Mouse (Mus musculus) hindbrain, postnatal 0 days (tissue): ENCODE results near the gene Cyp3a11. TPM values are rescaled to one million over a fixed set of nuclear protein-coding genes. Genes with fewer than 3 reads are reported as not detected.
"Not testable (repeated sequence)": the region's sequence is repeated elsewhere in the genome, so short reads cannot be mapped to it uniquely, and the experiment has no call there.

Experiments
- ATAC-seq: fragments of 200-750 bp; cut with Nextera tagmentation; 2 replicates; pipeline ENCODE4 v1.8.0; 2017; ENCODE audit warnings: mild to moderate bottlenecking, moderate TSS enrichment, moderate library complexity
- DNase-seq: peaks from one replicate; pipeline ENCODE4 v3.0.0-alpha.2; 2015; ENCODE audit warnings: low spot score
- H3K27ac ChIP-seq: fragments of 300-500 bp; sonication (generic); 2 replicates; pipeline ENCODE4 v1.5.1; 2014; ENCODE audit warnings: mild to moderate bottlenecking
- H3K27me3 ChIP-seq: fragments of 300-500 bp; sonication (generic); 2 replicates; pipeline ENCODE4 v1.6.1; 2014; ENCODE audit warnings: low read length, mixed read lengths; ENCODE audit not compliant: insufficient read depth
- H3K36me3 ChIP-seq: fragments of 300-500 bp; sonication (generic); 2 replicates; pipeline ENCODE4 v1.6.1; 2014; ENCODE audit warnings: low read length, mixed read lengths; ENCODE audit not compliant: insufficient read depth
- H3K4me1 ChIP-seq: fragments of 300-500 bp; sonication (generic); 2 replicates; pipeline ENCODE4 v1.6.1; 2014; ENCODE audit warnings: antibody characterized with exemption, low read length, mixed read lengths; ENCODE audit not compliant: insufficient read depth
- H3K4me2 ChIP-seq: fragments of 300-500 bp; sonication (generic); 2 replicates; pipeline ENCODE4 v1.6.1; 2014; ENCODE audit warnings: low read depth, mild to moderate bottlenecking, low read length, moderate library complexity, mixed read lengths
- H3K4me3 ChIP-seq: fragments of 300-500 bp; sonication (generic); 2 replicates; pipeline ENCODE4 v1.5.1; 2014; ENCODE audit warnings: low read length
- H3K9ac ChIP-seq: fragments of 300-500 bp; sonication (generic); replicated peaks from 2 replicates; pipeline ENCODE4 v1.6.1; 2014; ENCODE audit warnings: mild to moderate bottlenecking, low read length, moderate library complexity, mixed read lengths
- H3K9me3 ChIP-seq: fragments of 300-500 bp; sonication (generic); 2 replicates; pipeline ENCODE4 v1.6.1; 2016; ENCODE audit warnings: low read length, mixed read lengths
- CTCF ChIP-seq: IDR thresholded peaks from 2 replicates; pipeline ENCODE4 v1.5.1; 2016; ENCODE audit warnings: antibody characterized with exemption, control low read depth, low read depth
- WGBS: fragments of 180-500 bp; shearing (Covaris S2); extraction: QIAGEN DNeasy Blood & Tissue Kit; methylation state at CpG from one replicate; pipeline ENCODE4 v1.1.7; 2014; 5-methylcytosine and 5-hydroxymethylcytosine counted together
- polyA plus RNA-seq: library from polyadenylated mRNA; unstranded; fragments of >200 nt; fragmentation: Nextera tagmentation; extraction: Ambion mirVana; gene quantifications from 2 replicates; pipeline ENCODE4 v1.2.1, GENCODE M21; 2015
- total RNA-seq: library from RNA; depleted of rRNA; stranded (reverse); fragments of >200 nt; gene quantifications from 2 replicates; pipeline ENCODE4 v1.2.3, GENCODE M21; 2014; rRNA removed

The Cyp3a11 gene
- total RNA-seq (not detected in 2 replicates), polyA plus RNA-seq (not detected in 2 replicates)

- Histone ChIP-seq H3K9me3 (peaks cover 36% of the 10 kb centered on the region), H3K9ac (no peak within 1 kb of the TSS), H3K36me3 (no peaks in the 10 kb centered on the region), H3K27ac (no peak within 1 kb of the TSS), H3K4me1 (no peaks in the 10 kb centered on the region), H3K4me3 (no peak within 1 kb of the TSS), H3K27me3 (no peaks in the 10 kb centered on the region), H3K4me2 (no peak within 1 kb of the TSS)
- TF ChIP-seq CTCF = no peak
- ATAC-seq (no peak), DNase-seq (no peak)
- 84% methylated on average over 3 of the region's 3 CpGs for WGBS
Observed at GRCm38 (mm10) chr5:145879688-145880087, at the start of gene Cyp3a11. TSS of gene Cyp3a11 (minus strand) at chr5:145879964.

GRCm38 (mm10) chr5:145912912-145913311, 33.1 kb upstream of the Cyp3a11 start:
- no peak overlapping the region for H3K4me3 ChIP-seq
- no peaks in the 10 kb centered on the region for H3K27me3 ChIP-seq
- no peaks in the 10 kb centered on the region for H3K4me1 ChIP-seq
- no peaks in the 10 kb centered on the region for H3K36me3 ChIP-seq
- no peak overlapping the region for H3K9ac ChIP-seq
- no peak for TF ChIP-seq CTCF
- no peak for DNase-seq
- no peak overlapping the region for H3K4me2 ChIP-seq
- ATAC-seq = no peak
- H3K9me3 ChIP-seq = peaks cover 23% of the 10 kb centered on the region
- no peak overlapping the region for H3K27ac ChIP-seq

- Histone ChIP-seq H3K9ac (no peak overlapping the region), H3K4me3 (no peak overlapping the region), H3K36me3 (no peaks in the 10 kb centered on the region), H3K27ac (no peak overlapping the region), H3K27me3 (no peaks in the 10 kb centered on the region), H3K4me1 (no peaks in the 10 kb centered on the region), H3K4me2 (no peak overlapping the region), H3K9me3 (peaks cover 21% of the 10 kb centered on the region)
- TF ChIP-seq CTCF = no peak
- DNase-seq (no peak), ATAC-seq (no peak)
Observed at GRCm38 (mm10) chr5:145911781-145912180, 32.0 kb upstream of the Cyp3a11 start.

DNA sequence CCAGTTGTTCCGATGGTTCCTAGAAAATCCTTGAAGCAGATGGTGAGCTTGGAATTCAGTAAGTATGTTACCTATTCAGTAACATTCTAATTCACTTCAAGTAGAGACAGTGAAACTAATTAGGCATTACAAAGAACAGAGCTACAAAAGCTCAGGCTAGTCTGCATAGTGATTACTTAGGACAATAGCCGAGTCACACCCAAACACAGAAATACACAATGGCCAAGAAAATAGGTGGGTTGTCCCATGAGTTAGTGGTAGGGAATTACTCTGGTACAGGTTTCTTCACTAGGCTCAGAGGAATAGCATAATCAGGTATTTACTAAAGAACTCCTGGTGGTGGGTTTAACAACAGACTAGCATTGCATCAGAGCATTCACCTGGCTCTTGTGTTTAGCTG, 27.2 kb upstream of the Cyp3a11 start:
- not testable (repeated sequence) for H3K4me3 ChIP-seq, H3K36me3 ChIP-seq, H3K27me3 ChIP-seq, H3K4me2 ChIP-seq, ATAC-seq, DNase-seq, H3K9ac ChIP-seq, H3K27ac ChIP-seq, H3K4me1 ChIP-seq
- 92% methylated on average over 2 of the region's 2 CpGs for WGBS
- peaks cover 23% of the 10 kb centered on the region for H3K9me3 ChIP-seq

DNA sequence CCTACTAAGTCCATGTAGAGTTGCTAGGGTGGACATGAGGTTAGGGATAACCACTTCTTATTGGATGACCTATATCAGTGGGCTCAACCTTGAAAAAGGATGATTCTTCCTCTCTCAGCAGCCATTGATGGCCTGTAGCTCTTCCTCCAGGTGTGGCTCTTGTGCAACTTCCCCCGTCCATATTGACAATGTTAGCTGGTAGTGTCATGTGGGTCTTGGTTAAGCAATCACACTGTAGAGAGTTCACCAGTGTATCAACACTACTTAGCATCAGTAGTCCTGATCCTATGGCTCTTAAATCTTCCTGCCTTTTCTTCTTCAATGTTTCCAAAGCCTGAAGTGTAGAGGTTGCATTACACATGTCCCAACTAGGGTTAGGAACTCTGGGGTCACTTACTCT, 24.8 kb upstream of the Cyp3a11 start:
- Histone ChIP-seq H3K36me3 (no peaks in the 10 kb centered on the region), H3K4me3 (no peak overlapping the region), H3K27ac (no peak overlapping the region), H3K27me3 (no peaks in the 10 kb centered on the region), H3K9me3 (peaks cover 20% of the 10 kb centered on the region), H3K9ac (no peak overlapping the region), H3K4me2 (no peak overlapping the region), H3K4me1 (no peaks in the 10 kb centered on the region)
- DNase-seq (no peak), ATAC-seq (no peak)
- TF ChIP-seq CTCF = no peak
- 76% methylated on average over 1 of the region's 1 CpGs for whole genome bisulfite sequencing

GRCm38 (mm10) chr5:145903349-145903748, 23.6 kb upstream of the Cyp3a11 start:
- no peak for DNase-seq
- Histone ChIP-seq H3K4me2 (no peak overlapping the region), H3K36me3 (no peaks in the 10 kb centered on the region), H3K9ac (no peak overlapping the region), H3K27ac (no peak overlapping the region), H3K27me3 (no peaks in the 10 kb centered on the region), H3K4me3 (no peak overlapping the region), H3K9me3 (peaks cover 16% of the 10 kb centered on the region), H3K4me1 (no peaks in the 10 kb centered on the region)
- no peak for TF ChIP-seq CTCF
- ATAC-seq = no peak
- WGBS = 89% methylated on average over 1 of the region's 1 CpGs

- H3K4me2 ChIP-seq = no peak overlapping the region
- no peaks in the 10 kb centered on the region for H3K27me3 ChIP-seq
- no peak for TF ChIP-seq CTCF
- 47% methylated on average over 2 of the region's 2 CpGs for WGBS
- H3K4me1 ChIP-seq = no peaks in the 10 kb centered on the region
- H3K36me3 ChIP-seq = no peaks in the 10 kb centered on the region
- ATAC-seq = no peak
- H3K9me3 ChIP-seq = peaks cover 18% of the 10 kb centered on the region
- no peak overlapping the region for H3K9ac ChIP-seq
- H3K4me3 ChIP-seq = no peak overlapping the region
- DNase-seq = no peak
- no peak overlapping the region for H3K27ac ChIP-seq
Observed at GRCm38 (mm10) chr5:145900436-145900990, 20.7 kb upstream of the Cyp3a11 start.
